Mouse (Mus musculus): Measurements from ENCODE around the gene Ptcd2.

DNA sequence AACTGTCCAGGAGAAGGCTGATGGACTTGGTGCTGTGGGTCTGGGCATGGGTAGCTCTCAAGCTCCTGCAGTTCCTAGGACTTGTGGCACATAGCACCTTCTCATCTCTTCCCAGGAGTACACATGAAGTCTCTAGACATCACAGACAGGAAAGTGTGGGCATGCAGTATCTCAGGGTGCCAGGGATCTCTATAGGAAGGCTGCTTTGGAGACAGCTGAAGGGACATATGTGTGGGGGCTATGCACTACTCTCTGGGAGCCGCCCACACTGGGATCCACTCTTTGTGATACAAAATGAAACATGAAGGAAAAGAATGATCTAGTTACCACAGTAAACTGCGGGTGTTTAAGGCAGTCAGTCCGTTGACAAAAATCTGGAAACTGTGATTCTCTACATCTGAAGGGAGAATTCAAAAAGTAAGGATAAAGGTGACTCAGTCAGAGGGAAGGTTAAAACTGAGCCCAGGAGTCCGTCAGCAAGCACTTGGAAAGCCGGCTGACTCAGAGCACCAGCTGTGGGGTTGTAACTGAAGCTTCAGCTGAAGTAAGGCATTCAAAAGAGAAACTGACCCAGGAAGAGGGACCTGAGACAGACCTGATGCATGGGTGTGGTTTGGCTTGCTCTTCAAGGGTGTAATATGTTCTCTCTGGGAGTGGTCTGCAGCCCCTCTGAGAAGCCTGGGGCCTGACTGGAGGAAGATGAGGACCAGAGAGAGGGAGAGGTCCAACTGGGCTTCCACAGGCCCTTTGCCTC is 22.1 kb upstream of the Ptcd2 start:
- no peak for TF ChIP-seq CTCF (IDR thresholded peaks at IDR 0.05; ENCODE audit: low read depth, low read length)
- no peak for TF ChIP-seq POLR2AphosphoS5 (IDR thresholded peaks at IDR 0.05; ENCODE audit: insufficient replicate concordance, low read depth, low read length)

Data from G1E (cell line).